Mouse (Mus musculus): ENCODE results near the gene Kctd6. TPM values are rescaled to one million over a fixed set of nuclear protein-coding genes. Genes with fewer than 3 reads are reported as not detected.

Kctd6 gene
- polyA plus RNA-seq, 1 experiment, result 4.9 TPM

GRCm38 (mm10) chr14:8200769-8201168 lies 13.2 kb upstream of the Kctd6 start:
- no peak overlapping the region for H3K27ac ChIP-seq (ENCODE audit: insufficient read depth, low read length)
- H3K36me3 ChIP-seq (ENCODE audit: control insufficient read depth, insufficient read depth, low read length), result no peaks in the 10 kb centered on the region
- 84% methylated on average over 5 of the region's 5 CpGs for WGBS
- no peak overlapping the region for H3K4me3 ChIP-seq (ENCODE audit: extremely low read depth, insufficient read depth, insufficient read length)
- DNase-seq (ENCODE audit: low read depth in 1 of 2, low spot score in 2 of 2), result no peak
- no peaks in the 10 kb centered on the region for H3K27me3 ChIP-seq (ENCODE audit: control insufficient read depth, insufficient read depth, low read length)
- H3K4me1 ChIP-seq (ENCODE audit: control insufficient read depth, insufficient read depth, insufficient read length), result no peaks in the 10 kb centered on the region
- TF ChIP-seq CTCF (IDR thresholded peaks at IDR 0.05; ENCODE audit: extremely low read depth, insufficient read depth, insufficient read length, insufficient replicate concordance) (no peak), POLR2A (IDR thresholded peaks at IDR 0.05; ENCODE audit: low read depth, low read length) (no peak)

DNA sequence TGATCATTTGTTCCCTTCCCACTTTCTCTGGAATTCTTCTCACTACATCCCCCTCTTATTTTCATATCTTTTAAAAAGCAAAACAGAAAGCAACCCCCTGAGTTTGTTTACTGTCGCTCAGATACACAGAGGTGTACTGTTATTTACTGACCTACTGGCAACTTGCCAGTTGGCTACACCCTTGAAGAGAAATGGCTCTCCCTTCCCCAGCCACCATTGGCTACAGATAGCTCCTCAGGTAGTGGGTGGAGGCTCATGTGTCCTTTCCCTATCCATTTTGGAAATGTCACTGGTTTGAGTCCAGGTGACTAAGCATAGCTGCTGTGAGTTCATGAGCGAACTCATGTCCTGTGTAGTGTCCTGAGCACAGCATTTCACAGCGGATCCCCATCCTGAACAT lies 12.2 kb upstream of the Kctd6 start:
- Histone ChIP-seq H3K4me1 (ENCODE audit: control insufficient read depth, insufficient read depth, insufficient read length) (no peaks in the 10 kb centered on the region), H3K36me3 (ENCODE audit: control insufficient read depth, insufficient read depth, low read length) (no peaks in the 10 kb centered on the region), H3K27ac (ENCODE audit: insufficient read depth, low read length) (no peak overlapping the region), H3K27me3 (ENCODE audit: control insufficient read depth, insufficient read depth, low read length) (no peaks in the 10 kb centered on the region), H3K4me3 (ENCODE audit: extremely low read depth, insufficient read depth, insufficient read length) (no peak overlapping the region)
- TF ChIP-seq CTCF (IDR thresholded peaks at IDR 0.05; ENCODE audit: extremely low read depth, insufficient read depth, insufficient read length, insufficient replicate concordance) (no peak), POLR2A (IDR thresholded peaks at IDR 0.05; ENCODE audit: low read depth, low read length) (no peak)
- WGBS, result 86% methylated on average over 3 of the region's 3 CpGs
- no peak for DNase-seq (ENCODE audit: low read depth in 1 of 2, low spot score in 2 of 2)

DNA sequence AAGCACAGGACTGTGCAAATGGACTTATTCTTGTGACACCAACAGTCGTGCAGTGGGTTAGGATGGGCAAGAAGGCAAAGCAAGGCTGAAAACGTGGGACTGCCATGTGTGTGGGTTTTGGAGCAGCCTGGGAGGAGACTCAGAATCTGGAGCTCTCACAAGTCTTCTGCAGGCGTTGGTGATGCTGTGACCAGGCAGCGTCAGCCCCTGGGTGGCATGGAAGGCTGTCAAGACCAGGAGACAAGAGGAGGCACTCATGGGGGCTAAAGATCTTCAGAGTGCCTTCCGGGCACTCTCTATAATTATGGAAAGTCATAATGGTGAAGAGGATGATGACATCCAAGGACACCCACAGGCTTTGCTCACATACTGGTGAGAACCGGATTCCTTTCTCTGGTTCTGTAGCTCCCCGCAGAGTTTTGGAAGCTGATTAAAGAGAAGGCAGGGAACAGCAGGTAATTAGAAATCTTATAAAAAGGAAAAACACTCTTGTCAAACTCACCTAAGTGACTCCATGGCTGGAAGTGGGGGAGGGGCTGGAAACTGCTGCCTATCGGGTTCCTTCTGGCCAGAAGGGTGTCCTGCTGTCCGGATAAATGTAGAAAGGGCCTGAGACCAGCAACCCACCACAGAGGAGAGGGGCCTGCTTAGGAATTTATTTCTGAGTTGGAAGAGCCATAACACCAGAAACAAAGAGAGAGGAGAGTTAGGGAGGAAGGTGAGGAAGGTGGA lies 7.6 kb upstream of the Kctd6 start:
- Histone ChIP-seq H3K27ac (ENCODE audit: insufficient read depth, low read length) (no peak overlapping the region), H3K27me3 (ENCODE audit: control insufficient read depth, insufficient read depth, low read length) (no peaks in the 10 kb centered on the region), H3K4me1 (ENCODE audit: control insufficient read depth, insufficient read depth, insufficient read length) (no peaks in the 10 kb centered on the region), H3K4me3 (ENCODE audit: extremely low read depth, insufficient read depth, insufficient read length) (no peak overlapping the region), H3K36me3 (ENCODE audit: control insufficient read depth, insufficient read depth, low read length) (no peaks in the 10 kb centered on the region)
- WGBS, result 77% methylated on average over 9 of the region's 9 CpGs
- no peak for TF ChIP-seq POLR2A (IDR thresholded peaks at IDR 0.05; ENCODE audit: low read depth, low read length)
- TF ChIP-seq CTCF (IDR thresholded peaks at IDR 0.05; ENCODE audit: extremely low read depth, insufficient read depth, insufficient read length, insufficient replicate concordance), result no peak
- DNase-seq (ENCODE audit: low read depth in 1 of 2, low spot score in 2 of 2), result no peak

- no peak for DNase-seq (ENCODE audit: low read depth in 1 of 2, low spot score in 2 of 2)
These were observed 6.8 kb upstream of the Kctd6 start for GRCm38 (mm10) chr14:8207105-8207504.

GRCm38 (mm10) chr14:8207543-8207942 lies 6.4 kb upstream of the Kctd6 start:
- no peaks in the 10 kb centered on the region for H3K4me1 ChIP-seq (ENCODE audit: control insufficient read depth, insufficient read depth, insufficient read length)
- H3K27me3 ChIP-seq (ENCODE audit: control insufficient read depth, insufficient read depth, low read length), result no peaks in the 10 kb centered on the region
- DNase-seq (ENCODE audit: low read depth in 1 of 2, low spot score in 2 of 2), result no peak
- H3K4me3 ChIP-seq (ENCODE audit: extremely low read depth, insufficient read depth, insufficient read length), result no peak overlapping the region
- 93% methylated on average over 5 of the region's 5 CpGs for WGBS
- H3K36me3 ChIP-seq (ENCODE audit: control insufficient read depth, insufficient read depth, low read length), result no peaks in the 10 kb centered on the region
- no peak for TF ChIP-seq CTCF (IDR thresholded peaks at IDR 0.05; ENCODE audit: extremely low read depth, insufficient read depth, insufficient read length, insufficient replicate concordance)
- no peak for TF ChIP-seq POLR2A (IDR thresholded peaks at IDR 0.05; ENCODE audit: low read depth, low read length)
- H3K27ac ChIP-seq (ENCODE audit: insufficient read depth, low read length), result no peak overlapping the region

More at GRCm38 (mm10) chr14:8207105-8207504, 6.8 kb upstream of the Kctd6 start:
- Histone ChIP-seq H3K27ac (ENCODE audit: insufficient read depth, low read length) (no peak overlapping the region), H3K4me3 (ENCODE audit: extremely low read depth, insufficient read depth, insufficient read length) (no peak overlapping the region), H3K36me3 (ENCODE audit: control insufficient read depth, insufficient read depth, low read length) (no peaks in the 10 kb centered on the region), H3K4me1 (ENCODE audit: control insufficient read depth, insufficient read depth, insufficient read length) (no peaks in the 10 kb centered on the region), H3K27me3 (ENCODE audit: control insufficient read depth, insufficient read depth, low read length) (no peaks in the 10 kb centered on the region)
- TF ChIP-seq CTCF (IDR thresholded peaks at IDR 0.05; ENCODE audit: extremely low read depth, insufficient read depth, insufficient read length, insufficient replicate concordance) (no peak), POLR2A (IDR thresholded peaks at IDR 0.05; ENCODE audit: low read depth, low read length) (no peak)
- WGBS, result 70% methylated on average over 5 of the region's 5 CpGs

DNA sequence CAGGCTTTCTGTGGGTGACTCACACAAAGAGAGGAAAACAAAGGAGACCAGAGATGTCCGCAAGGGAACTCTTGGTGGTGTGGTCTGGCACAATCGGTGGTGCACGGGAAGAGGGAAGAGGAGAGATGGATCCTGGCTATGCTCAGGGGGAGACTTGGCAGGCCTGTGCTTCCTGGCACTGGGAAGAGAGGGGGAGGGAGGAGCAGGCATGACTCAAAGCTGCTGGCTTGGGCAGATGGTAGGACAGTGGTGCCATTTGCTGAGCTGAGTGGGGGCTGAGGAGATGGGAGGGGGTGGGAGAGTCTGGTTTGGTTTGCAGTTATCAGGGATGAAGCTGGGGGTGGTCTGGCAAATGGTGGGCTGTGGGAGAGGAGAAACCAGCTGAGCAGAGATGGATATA lies 5.1 kb upstream of the Kctd6 start:
- WGBS, result 79% methylated on average over 3 of the region's 3 CpGs
- no peak for DNase-seq (ENCODE audit: low read depth in 1 of 2, low spot score in 2 of 2)
- no peaks in the 10 kb centered on the region for H3K36me3 ChIP-seq (ENCODE audit: control insufficient read depth, insufficient read depth, low read length)
- no peak overlapping the region for H3K27ac ChIP-seq (ENCODE audit: insufficient read depth, low read length)
- H3K27me3 ChIP-seq (ENCODE audit: control insufficient read depth, insufficient read depth, low read length), result no peaks in the 10 kb centered on the region
- no peak for TF ChIP-seq POLR2A (IDR thresholded peaks at IDR 0.05; ENCODE audit: low read depth, low read length)
- no peak for TF ChIP-seq CTCF (IDR thresholded peaks at IDR 0.05; ENCODE audit: extremely low read depth, insufficient read depth, insufficient read length, insufficient replicate concordance)
- H3K4me1 ChIP-seq (ENCODE audit: control insufficient read depth, insufficient read depth, insufficient read length), result no peaks in the 10 kb centered on the region
- H3K4me3 ChIP-seq (ENCODE audit: extremely low read depth, insufficient read depth, insufficient read length), result no peak overlapping the region

DNA sequence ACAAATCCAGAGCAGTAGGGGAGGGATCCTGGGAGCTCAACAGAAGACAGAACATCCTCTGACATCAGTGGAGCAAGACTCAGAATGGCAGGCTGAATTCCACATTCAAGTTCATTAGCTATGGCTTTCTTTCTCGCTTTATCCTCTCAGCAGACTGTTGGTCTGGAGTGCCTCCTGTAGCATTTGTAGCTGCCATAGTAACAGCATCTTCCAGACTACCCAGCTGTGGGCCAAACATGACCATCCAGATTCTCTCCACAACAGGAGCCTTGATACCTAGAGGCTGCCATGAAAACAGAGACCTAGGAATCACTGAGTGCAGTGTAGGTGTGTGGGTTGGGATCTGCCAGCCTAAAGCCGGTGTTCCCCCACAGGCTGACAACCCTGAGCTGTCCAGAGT lies 4.0 kb upstream of the Kctd6 start:
- no peak for DNase-seq (ENCODE audit: low read depth in 1 of 2, low spot score in 2 of 2)
- Histone ChIP-seq H3K36me3 (ENCODE audit: control insufficient read depth, insufficient read depth, low read length) (no peaks in the 10 kb centered on the region), H3K27me3 (ENCODE audit: control insufficient read depth, insufficient read depth, low read length) (no peaks in the 10 kb centered on the region), H3K4me1 (ENCODE audit: control insufficient read depth, insufficient read depth, insufficient read length) (no peaks in the 10 kb centered on the region; the same call in 1 of the 2 replicates), H3K4me3 (ENCODE audit: extremely low read depth, insufficient read depth, insufficient read length) (no peak overlapping the region), H3K27ac (ENCODE audit: insufficient read depth, low read length) (no peak overlapping the region)
- TF ChIP-seq POLR2A (IDR thresholded peaks at IDR 0.05; ENCODE audit: low read depth, low read length), result no peak
- no peak for TF ChIP-seq CTCF (IDR thresholded peaks at IDR 0.05; ENCODE audit: extremely low read depth, insufficient read depth, insufficient read length, insufficient replicate concordance)
- WGBS, result 86% methylated on average over 2 of the region's 2 CpGs
